Mouse (Mus musculus) brain, embryonic 14.5 days (tissue): ENCODE data around the gene Otud4. TPM values are rescaled to one million over a fixed set of nuclear protein-coding genes. Genes with fewer than 3 reads are reported as not detected.

Source experiments
- DNase-seq: peaks from one replicate; pipeline ENCODE4 v3.0.0-alpha.2; 2011; ENCODE audit warnings: low read depth
- CTCF ChIP-seq: fragments of 200-500 bp; IDR thresholded peaks from 2 replicates; pipeline ENCODE4 v1.5.1; 2012; ENCODE audit warnings: inconsistent platforms, mild to moderate bottlenecking, moderate library complexity, borderline replicate concordance; ENCODE audit not compliant: insufficient read depth, insufficient read length; ENCODE audit errors: extremely low read depth
- POLR2A ChIP-seq: fragments of 200-500 bp; IDR thresholded peaks from 2 replicates; pipeline ENCODE4 v1.6.1; 2012; ENCODE audit warnings: mild to moderate bottlenecking, inconsistent platforms, borderline replicate concordance; ENCODE audit not compliant: poor library complexity, insufficient read depth, insufficient read length, severe bottlenecking; ENCODE audit errors: extremely low read depth
- polyA plus RNA-seq: library from polyadenylated mRNA; depleted of rRNA; stranded (reverse); fragments of >200 nt; gene quantifications from 2 replicates; pipeline ENCODE4 v1.2.3, GENCODE M21; 2012; rRNA removed

The Otud4 gene
- 27.1 and 28.9 TPM in 2 replicates for polyA plus RNA-seq

GRCm38 (mm10) chr8:79639586-79640451 lies at the start of gene Otud4:
Gene Otud4, plus strand, starts transcription at chr8:79639618.
- no peak for TF ChIP-seq POLR2A
- TF ChIP-seq CTCF, result peak; percentile 28; the same call in 1 of the 2 replicates
- DNase-seq, result peak; percentile 65

GRCm38 (mm10) chr8:79600962-79601361 lies 38.5 kb upstream of the Otud4 start:
- DNase-seq, result no peak
- TF ChIP-seq CTCF, result no peak
- no peak for TF ChIP-seq POLR2A

- peak; percentile 65 for DNase-seq
- TF ChIP-seq CTCF, result peak; percentile 35; the same call in 1 of the 2 replicates
Measured at GRCm38 (mm10) chr8:79603204-79603603, 36.2 kb upstream of the Otud4 start.

GRCm38 (mm10) chr8:79606225-79606624 lies 33.2 kb upstream of the Otud4 start:
- TF ChIP-seq POLR2A, result no peak
- TF ChIP-seq CTCF, result peak; percentile 12; the same call in 1 of the 2 replicates
- DNase-seq, result no peak

GRCm38 (mm10) chr8:79606751-79607300 lies 32.6 kb upstream of the Otud4 start:
- DNase-seq, result no peak
- no peak for TF ChIP-seq CTCF
- no peak for TF ChIP-seq POLR2A

GRCm38 (mm10) chr8:79608701-79609100 lies 30.7 kb upstream of the Otud4 start:
- no peak for DNase-seq
- TF ChIP-seq CTCF, result no peak
- TF ChIP-seq POLR2A, result no peak

GRCm38 (mm10) chr8:79610268-79610667 lies 29.1 kb upstream of the Otud4 start:
- TF ChIP-seq POLR2A, result no peak
- TF ChIP-seq CTCF, result no peak
- DNase-seq, result no peak

GRCm38 (mm10) chr8:79612298-79612697 lies 27.1 kb upstream of the Otud4 start:
- no peak for DNase-seq
- TF ChIP-seq POLR2A (no peak), CTCF (no peak)

- TF ChIP-seq POLR2A, result no peak
- TF ChIP-seq CTCF, result no peak
- DNase-seq, result no peak
Measured at GRCm38 (mm10) chr8:79612965-79613364, 26.5 kb upstream of the Otud4 start.

- no peak for TF ChIP-seq POLR2A
- no peak for TF ChIP-seq CTCF
Measured at GRCm38 (mm10) chr8:79615741-79616350, 23.6 kb upstream of the Otud4 start.

GRCm38 (mm10) chr8:79618906-79619305 lies 20.5 kb upstream of the Otud4 start:
- TF ChIP-seq CTCF (no peak), POLR2A (no peak)
- no peak for DNase-seq

More at GRCm38 (mm10) chr8:79615741-79616350, 23.6 kb upstream of the Otud4 start:
- DNase-seq, result no peak
